Mouse (Mus musculus) liver (tissue): ENCODE results near the gene Stambpl1.
"Not testable (repeated sequence)": the region's sequence is repeated elsewhere in the genome, so short reads cannot be mapped to it uniquely, and the experiment has no call there.

Experiments
- DNase-seq: peaks from one replicate; pipeline ENCODE4 v3.0.0-alpha.2; 2020; ENCODE audit warnings: mixed read lengths

Gene Stambpl1

DNA sequence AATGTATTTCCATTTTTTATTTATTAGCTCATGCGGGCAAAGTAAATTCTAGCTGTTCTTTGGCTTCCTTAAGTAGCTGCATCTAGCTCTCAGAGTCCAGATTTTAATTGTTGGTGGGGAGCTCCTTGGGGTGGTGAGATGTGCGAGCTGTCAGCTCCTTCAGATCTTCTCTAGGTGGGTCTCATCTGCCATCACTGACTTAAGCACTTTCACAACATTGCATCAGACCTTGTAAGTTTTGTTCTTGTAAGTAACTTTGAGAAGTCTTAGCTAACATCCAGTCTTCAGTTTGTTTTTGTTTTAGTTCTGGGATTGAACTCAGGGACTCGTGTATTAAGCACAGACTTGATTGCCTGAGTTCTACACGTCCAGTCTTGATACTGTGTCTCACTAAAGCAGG is 6.9 kb downstream of the Stambpl1 start:
- DNase-seq: no peak

DNA sequence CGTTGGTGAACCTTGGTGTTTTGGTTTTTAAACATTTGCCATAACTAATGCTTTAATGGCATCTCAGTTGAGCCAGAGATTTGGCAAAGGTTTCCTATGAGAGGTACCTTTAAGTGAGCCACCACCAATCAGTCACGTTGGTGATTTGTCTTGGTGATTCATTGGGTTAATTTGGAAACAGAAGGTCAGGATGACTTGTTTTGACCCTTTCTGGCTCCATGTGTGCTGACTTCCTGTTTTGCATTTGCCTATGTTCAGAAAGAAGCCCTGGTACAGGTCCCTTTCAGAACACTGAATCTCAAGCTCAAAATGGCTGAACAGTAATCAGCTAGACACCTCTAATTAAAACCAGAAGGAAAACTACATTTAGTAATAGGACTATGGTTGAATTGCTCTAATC is 7.5 kb downstream of the Stambpl1 start:
- no peak for DNase-seq

DNA sequence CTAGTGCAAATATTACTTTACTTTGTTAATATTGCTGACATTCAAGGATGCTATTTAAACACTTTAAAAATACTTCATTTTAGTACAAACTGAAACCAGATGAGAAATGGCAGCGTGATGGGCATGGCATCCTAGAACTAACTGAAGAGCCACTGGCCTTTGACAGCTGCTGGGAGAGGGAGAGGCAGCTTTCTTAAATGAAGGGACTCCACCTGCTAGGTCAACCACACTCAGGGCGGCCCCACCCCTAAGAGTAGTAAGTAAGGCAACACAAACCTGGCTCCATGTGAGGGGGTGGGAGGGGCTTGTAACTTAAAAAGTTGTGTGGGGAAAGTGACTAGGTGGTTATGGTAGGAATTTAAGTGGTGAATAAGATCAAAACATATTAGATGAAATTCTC is 10.6 kb downstream of the Stambpl1 start:
- DNase-seq: no peak

DNA sequence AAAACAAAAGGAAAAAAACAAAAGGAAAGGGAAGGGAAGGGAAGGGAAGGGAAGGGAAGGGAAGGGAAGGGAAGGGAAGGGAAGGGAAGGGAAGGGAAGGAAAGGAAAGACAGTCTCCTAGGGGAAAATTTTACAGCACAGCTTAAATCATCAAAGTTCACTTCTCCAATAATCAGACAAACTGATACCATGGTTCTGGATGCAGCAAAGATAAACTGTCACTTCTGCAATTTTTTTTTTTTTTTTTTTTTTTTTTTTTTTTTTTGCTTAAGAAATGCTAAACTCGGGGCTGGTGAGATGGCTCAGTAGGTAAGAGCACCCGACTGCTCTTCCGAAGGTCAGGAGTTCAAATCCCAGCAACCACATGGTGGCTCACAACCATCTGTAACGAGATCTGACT is 14.1 kb downstream of the Stambpl1 start:
- DNase-seq: not testable (repeated sequence)

DNA sequence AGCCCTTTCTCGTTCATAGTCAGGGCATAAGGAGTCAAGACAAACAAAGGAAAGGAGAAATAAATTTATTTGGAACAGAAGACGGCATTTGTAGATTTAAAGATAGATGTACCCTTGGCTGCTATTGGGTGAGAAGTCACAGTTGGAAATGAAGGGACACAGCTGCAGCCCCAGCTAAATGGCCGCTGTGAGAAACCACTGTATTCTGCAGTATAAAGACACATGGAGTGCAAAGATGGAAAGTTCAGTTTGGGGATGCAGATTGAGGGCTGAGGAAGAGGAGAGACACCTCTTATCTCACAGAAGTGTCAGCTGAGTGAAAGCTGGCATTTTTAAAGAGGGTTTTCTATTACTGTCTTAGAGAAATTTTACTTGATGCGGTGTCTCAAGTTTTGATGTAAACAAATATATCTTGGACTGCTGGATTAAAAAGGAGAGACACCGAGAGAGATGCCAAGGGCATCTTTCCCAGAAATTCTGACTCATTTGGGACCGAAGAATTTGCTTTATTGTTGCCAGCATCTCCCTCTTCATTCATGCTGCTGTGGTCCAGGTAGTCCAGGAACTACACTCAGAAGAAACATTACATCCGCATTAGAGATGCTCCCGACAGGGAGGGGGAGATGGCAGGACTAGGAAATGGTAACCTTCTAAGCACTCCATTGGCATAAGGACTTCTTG is 14.9 kb downstream of the Stambpl1 start:
- DNase-seq: no peak

DNA sequence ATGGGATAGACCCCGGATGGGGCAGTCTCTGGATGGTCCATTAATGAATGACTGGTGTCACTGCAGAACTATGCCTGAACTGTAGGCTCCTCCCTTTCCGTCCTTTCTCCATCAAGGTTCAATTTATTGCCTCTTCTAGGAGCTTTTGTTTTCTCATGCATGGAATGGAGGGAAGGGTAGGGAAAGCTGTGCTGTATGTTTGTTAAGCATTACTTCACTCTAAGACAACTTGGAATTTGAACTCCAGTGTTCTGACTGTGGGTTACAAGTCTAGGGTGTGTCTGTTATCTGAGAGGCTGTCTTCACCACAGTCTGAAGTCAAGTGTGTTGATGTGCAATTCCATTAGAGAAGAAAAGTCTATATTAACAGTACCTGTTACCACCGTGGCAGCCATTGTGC is 17.0 kb downstream of the Stambpl1 start:
- no peak for DNase-seq

DNA sequence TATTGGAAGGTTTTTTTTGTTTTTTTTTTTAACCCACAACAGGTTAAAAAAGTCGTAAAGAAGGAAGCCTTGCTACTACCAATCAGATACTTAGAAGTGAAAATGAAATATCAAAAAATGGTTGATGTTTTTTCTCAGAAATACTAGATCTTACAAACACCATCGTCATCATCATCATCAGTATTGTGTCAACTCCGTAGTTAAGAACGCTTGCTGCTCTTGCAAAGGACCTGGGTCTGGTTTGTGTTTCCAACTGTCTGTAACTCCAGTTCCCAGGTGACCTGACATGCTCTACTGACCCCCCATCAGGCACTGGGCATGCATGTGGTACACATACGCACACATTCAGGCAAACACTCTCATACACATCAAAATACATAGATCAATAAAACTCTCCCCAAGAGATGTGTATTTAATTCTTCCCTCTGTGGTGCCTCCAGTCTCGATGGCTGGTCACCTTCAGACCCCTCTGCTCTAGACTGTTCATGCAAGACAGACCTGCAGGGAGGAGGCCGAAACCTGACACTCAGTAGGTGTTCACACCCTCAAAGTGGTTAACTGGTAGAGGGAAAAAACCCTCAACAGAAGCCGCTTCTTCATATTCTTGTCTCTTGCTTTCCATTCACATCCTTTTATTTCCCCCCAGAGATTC is 18.0 kb downstream of the Stambpl1 start:
- no peak for DNase-seq

DNA sequence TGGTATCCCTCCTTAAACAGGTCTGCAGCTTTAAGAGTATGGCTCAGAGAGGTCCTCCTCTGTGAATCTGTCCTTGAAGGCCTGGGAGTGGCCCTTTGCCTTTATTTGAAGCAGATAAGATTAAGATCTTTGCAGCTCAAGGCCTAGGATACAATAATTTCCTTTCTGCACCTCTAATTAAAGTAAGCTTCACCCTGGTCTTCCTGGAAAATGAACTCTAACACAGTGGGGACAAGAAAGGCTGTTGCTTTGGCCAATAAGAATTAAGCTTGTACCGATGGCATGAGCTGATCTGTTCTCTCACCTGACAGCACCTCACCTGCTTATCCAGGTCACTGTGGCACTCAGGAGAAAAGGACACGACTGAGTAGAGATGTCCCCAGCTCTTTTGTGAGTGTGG is 18.8 kb downstream of the Stambpl1 start:
- no peak for DNase-seq

DNA sequence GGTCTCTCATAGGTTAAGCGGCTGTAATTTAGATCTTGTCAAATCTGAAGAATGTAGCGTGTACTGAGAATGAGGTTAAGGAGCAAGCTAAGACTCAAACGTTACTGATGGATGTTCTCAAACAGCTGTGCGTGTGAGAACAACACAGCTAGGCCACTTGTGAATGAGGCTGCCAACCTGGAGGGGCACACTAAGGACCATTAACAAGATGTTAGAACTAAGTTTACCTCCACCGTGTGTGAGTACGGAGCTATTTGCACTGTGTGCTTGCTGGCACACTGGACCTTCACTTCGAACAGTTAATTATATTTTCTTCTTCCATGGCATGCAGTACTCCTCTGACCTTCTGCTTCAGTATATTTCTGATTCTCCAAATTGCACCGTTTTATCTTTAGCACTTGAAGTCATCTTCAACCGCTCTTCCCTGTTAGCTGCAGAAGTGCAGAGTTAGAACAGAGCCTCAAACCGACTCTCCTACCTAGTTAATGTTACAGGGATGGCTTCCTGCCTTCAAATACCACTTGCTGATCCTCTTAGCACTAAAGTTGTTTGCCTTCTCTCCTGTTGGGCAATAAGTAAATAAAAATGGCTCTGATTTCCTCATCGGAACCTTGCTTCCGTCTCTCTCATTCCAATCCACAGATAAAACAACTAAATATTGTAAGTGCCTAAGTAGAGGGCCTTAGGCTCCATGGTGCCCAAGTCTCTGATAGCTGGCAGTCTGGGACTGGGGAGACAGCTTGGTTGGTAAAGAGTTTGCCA is 20.6 kb downstream of the Stambpl1 start:
- DNase-seq: no peak

DNA sequence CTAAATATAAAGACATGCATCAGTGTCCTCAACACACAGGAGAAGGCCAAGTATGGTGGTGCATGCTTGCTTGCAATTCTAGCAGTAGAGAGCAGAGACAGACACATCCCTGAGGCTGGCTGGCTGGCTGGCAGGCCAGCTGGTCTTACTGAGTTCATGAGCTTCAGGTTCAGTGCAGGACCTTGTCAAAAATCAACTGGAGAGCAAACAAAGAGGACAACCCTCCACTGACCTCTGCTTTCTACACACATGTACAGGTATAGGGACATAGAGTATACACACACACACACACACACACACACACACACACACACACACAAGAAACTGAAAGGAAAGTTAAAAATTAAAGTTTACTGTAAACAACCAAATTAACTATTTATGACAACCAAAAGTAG is 21.2 kb downstream of the Stambpl1 start:
- DNase-seq: no peak

DNA sequence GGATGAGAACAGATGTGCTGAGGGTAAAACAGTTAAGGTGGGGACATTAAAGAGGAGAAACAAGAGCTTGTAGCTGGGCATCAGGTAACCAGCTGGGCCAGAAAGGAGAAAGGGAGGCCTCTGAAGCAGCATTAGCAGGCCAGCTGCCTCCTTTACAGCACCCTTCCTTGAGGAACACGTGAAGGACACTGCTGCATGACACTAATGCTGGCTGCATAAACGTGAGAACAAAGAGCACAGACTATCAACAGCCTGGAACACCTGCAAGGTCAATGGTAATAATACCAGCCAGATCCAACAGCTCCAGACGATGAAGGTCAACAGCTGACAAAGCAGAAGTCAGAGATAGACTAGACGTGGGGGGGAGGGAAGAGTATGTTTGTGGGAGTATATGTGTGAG is 22.1 kb downstream of the Stambpl1 start:
- DNase-seq: no peak

DNA sequence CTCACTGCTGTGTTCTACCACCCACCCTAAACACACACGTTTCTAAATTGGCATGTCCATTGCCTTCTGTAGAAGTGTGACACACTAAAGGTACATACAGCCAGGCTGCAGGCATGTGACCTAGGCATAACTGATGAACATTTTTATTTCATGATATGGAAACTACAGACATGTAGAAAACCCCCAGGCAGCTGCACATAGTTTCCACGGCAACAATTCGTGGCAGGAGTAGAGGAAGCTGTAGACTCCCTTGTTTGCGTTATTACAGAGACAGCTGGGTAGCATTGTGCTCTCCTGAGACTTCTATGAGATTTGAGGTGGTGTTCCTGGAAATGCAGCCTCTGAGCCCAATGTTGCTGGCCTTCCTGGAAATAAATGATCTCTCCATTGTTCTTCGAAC is 24.9 kb downstream of the Stambpl1 start:
- DNase-seq: no peak

DNA sequence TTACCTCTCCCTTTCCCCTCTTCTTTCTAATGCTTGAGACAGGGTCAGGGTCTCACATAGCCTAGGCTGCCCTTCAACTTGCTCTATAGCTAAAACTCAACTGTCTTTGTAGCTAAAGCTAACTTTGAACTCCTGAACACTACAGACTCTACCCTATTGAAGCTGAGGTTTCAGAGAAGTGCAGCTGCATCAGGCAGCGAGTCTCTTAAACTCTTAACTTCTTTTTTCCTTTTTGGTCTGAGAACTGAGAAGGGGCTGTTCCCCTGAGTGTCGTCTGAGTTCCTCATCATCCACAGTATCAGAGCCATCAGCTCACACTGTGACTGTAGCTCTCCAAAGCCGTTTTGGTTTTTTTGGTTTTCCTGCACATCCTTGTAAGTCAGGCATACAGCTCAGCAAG is 25.7 kb downstream of the Stambpl1 start:
- no peak for DNase-seq

DNA sequence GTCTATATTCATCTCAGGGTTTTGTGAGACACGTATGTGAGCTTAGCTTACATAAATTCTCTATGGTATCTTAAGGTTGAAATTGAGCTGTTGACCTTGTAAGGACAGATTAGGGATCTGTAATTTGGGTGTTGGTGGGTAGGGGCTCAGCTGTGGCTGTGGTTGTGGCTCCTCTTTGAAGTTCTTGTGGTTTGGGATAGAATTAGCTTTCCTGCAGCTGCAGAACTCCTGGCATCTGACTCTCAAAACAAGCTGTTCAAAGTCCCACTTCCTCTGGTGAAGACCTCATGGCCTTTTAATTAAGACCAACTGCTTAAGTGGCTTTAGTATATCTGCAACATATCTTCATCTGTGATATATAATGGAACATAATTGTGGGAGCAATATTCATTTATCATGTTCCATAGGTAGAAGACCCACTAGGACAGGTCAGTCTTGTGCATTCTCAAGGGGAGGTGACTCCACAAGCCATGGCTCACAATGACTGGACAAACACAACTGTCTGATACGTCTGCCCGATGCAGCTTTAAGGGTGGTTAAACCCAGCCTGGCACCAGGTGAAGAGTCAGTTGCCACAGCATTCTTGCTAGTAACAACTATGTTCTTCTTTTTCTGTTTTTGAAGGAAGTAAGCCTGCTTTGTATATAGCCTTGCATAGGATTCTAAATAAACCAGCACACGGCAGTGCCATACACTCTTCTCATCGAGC is 27.4 kb downstream of the Stambpl1 start:
- no peak for DNase-seq

DNA sequence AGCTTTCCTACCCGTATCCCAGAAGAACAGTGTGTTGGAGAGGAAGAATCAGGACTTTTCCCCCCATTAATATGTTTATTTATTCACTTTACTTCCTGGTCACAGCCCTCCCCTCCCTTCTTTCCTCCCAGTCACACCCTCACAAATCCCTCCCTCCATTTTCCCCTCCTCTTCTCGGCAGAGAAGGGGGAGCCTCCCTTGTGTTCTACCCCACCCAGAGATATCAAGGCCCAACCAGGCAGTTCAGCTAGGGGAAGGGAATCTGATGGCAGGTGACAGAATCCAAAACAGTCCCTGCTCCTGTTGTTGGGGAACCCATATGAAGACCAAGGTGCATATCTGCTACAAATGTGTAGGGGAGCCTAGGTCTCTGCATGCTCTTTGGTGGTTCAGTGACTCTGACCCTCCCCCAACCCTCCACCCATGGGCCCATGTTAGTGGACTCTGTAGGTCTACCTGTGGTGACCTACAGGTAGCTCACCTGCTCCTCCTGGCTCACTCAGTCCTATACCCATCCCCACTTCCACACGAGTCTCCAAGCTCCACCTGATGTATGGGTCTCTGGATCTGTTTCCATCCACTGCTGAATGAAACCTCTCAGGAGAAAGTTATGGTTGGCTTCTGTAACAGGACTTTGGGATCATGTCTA is 28.8 kb downstream of the Stambpl1 start:
- no peak for DNase-seq

DNA sequence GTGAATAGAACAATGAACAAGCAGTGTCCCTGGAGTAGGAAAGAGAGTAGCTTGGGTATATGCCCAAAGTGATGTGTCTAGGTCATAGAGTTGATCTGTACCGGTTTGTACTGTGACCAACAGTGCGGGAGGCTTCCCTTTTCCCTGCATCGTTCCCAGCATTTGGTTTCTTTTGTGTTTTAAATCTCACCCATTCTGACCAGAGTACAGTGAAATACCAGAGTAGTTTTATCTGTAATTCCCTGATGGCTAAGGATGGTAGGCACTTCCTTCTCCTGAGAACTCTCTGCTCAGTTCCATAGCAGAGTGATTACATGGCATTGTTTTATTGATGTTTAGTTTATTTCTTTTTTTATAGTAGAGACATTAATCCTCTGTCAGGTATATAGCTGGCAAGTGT is 30.8 kb downstream of the Stambpl1 start:
- DNase-seq: no peak

DNA sequence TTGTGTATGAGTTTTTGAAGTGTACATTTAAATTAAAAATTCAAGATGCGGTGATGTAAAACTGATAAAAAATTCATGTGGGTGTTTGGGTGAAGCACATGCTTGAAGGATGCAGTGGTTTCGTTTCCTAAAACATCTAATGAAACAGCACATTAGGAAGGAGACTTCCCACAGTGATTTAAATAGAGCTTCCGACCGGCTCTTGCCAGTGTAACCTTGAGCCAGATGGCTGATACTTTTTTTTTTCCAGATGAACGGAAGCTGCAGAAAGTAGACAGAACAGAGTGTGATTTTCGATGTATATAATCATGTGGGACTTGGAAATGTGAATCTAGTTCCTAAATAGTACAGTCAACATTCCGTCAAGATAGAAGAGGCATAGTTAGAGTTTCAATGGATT is 39.6 kb downstream of the Stambpl1 start:
- DNase-seq: no peak

DNA sequence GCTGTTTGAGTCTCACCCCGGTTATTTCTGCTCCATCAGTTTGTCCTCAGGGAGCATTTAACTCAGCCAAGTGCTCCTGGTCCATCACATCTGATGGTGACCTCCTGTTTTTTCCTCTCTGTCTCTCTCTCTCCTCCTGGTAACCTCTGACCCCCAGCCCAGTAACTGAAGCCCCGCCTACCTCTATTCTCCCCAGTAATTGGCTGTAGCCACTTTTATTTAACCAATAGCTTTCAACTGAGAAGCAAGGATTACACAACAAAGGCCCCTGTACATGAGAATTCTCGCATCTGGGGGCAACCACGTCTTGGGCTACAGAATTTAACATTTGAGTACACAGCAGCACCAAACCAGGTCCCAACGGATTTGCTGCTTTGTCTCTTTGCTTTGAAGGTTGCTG is 40.3 kb downstream of the Stambpl1 start:
- DNase-seq: no peak

DNA sequence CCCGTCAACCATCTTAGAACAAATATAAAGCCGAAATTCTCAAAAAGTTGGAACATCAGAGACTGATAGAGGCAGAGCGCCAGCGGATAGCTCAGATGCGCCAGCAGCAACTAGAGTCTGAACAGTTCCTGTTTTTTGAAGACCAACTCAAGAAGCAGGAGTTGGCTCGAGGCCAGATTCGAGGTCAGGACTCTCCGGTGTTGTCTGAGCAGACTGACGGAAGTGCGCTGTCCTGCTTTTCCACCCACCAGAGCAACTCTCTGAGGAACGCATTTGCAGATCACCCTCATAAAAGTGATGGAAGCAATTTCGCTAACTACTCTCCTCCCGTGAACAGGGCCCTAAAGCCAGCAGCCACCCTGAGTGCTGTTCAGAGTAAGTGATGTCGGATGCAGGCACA is 41.9 kb downstream of the Stambpl1 start:
- peak; percentile 49 for DNase-seq

DNA sequence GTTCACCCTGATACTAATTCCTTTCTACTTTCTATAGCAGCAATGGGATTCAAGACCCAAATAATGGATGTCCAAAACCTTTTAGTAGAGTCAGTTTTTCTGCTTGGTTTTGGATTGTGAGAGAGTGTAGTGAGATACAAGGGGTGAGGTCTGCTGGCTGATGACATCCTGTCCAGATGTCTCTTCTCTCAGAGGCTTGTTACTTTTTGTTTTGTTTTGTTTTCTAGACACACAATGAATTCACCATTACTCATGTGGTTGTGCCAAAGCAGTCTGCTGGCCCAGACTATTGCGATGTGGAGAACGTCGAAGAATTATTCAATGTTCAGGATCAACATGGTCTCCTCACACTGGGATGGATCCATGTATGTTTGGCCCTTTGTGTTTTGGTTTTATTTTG is 44.0 kb downstream of the Stambpl1 start:
- DNase-seq: no peak

DNA sequence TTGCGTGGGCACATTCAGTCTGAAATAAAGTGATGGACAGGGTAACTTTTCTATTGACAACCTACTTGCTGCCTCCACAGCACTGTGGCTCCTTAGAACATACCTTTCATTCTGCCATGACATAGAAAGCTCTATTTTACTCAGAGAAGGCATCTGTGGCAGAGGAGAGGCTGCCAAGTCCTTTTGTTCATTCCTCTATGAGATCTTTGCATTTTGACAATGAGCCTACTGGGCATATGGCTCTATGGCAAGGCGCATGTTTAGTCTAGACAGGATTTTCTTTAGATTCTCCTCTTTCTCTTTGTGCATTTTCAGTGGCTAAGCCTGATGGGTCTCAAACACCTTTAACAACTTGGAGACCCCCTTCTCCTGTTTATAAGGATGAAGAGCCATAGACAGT is 45.7 kb downstream of the Stambpl1 start:
- no peak for DNase-seq

DNA sequence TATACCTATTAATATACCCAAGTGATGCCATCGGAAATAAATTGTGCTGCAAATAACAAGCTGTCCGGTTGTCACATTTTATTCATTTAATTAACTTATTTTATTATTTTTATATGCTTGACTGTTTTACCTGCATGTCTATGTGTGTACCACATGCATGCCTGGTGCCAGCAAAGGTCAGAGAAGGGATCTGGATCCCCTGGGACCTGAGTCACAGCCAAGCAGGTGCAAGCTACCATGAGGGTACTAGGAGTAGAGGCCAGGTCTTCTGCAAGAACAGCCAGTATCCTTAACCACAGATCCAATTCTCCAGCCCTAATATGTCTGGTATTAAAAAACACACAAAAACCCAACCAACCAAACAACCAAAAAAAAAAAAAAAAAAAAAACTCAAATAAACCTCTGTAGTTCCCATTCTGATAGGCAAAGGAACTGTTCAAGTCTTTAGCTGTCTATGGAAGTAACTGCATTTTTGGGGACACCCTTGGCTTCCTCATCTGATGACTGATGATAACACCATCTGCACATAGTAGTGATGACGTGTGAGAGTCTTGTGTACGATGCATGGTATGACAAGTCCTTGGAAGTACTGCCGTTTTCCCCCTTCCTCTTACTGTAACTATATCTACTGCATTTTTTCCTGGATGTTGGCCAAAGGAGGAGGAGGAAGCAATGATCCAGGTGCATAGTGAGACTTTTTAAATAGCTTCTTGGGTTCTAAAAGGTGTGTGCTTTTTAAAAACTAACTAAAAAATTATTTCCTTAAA is 48.4 kb downstream of the Stambpl1 start:
- DNase-seq: no peak
